Mouse (Mus musculus) ES-E14 (cell line): ENCODE measurements around the gene Cerkl. TPM values are rescaled to one million over a fixed set of nuclear protein-coding genes. Genes with fewer than 3 reads are reported as not detected.

Experiments used
- DNase-seq: peaks from one replicate; pipeline ENCODE4 v3.0.0-alpha.2; 2013; ENCODE audit warnings: low read depth, low spot score
- H3K27ac ChIP-seq: 2 replicates; pipeline ENCODE4 v1.5.1; 2012; ENCODE audit warnings: low read depth, mild to moderate bottlenecking, low read length, moderate library complexity, mixed read lengths; ENCODE audit not compliant: poor library complexity, insufficient read depth, severe bottlenecking
- H3K36me3 ChIP-seq: 2 replicates; pipeline ENCODE4 v1.6.1; 2012; ENCODE audit warnings: mild to moderate bottlenecking, low read length, moderate library complexity, mixed read lengths; ENCODE audit not compliant: control insufficient read depth, poor library complexity, insufficient read depth, severe bottlenecking
- H3K4me1 ChIP-seq, 2 experiments: fragments of 150-350 bp in 1 of 2; sonication (generic) in 1 of 2; 2 replicates each; pipeline ENCODE4 v1.6.1; 2012; ENCODE audit warnings: low read length in 2 of 2, mild to moderate bottlenecking in 1 of 2, mixed read lengths in 1 of 2; ENCODE audit not compliant: control insufficient read depth in 2 of 2, insufficient read depth in 2 of 2, poor library complexity in 1 of 2
- H3K4me3 ChIP-seq, 2 experiments: fragments of 150-350 bp in 1 of 2; sonication (generic) in 1 of 2; 2 replicates each; pipeline ENCODE4 v1.5.1; 2012; ENCODE audit warnings: low read length in 2 of 2, low read depth in 1 of 2, mild to moderate bottlenecking in 1 of 2, mixed read lengths in 1 of 2; ENCODE audit not compliant: insufficient read depth in 1 of 2, poor library complexity in 1 of 2, severe bottlenecking in 1 of 2
- H3K9ac ChIP-seq: 2 replicates; pipeline ENCODE4 v1.6.1; 2012; ENCODE audit warnings: low read depth, mild to moderate bottlenecking, low read length, mixed read lengths; ENCODE audit not compliant: poor library complexity, insufficient read depth, severe bottlenecking
- H3K9me3 ChIP-seq: fragments of 150-350 bp; sonication (generic); 2 replicates; pipeline ENCODE4 v1.6.1; 2012; ENCODE audit warnings: low read depth, mild to moderate bottlenecking, low read length; ENCODE audit not compliant: control insufficient read depth, insufficient read depth
- CHD2 ChIP-seq: IDR thresholded peaks from 2 replicates; pipeline ENCODE4 v1.6.1; 2014; ENCODE audit warnings: mild to moderate bottlenecking, low read depth, low read length, inconsistent platforms
- HCFC1 ChIP-seq: IDR thresholded peaks from 2 replicates; pipeline ENCODE4 v1.6.1; 2012; ENCODE audit warnings: low read length, inconsistent platforms, borderline replicate concordance; ENCODE audit not compliant: insufficient read depth
- MAFK ChIP-seq: IDR thresholded peaks from 2 replicates; pipeline ENCODE4 v1.6.1; 2014; ENCODE audit warnings: mild to moderate bottlenecking, low read depth, low read length, inconsistent platforms; ENCODE audit not compliant: insufficient read depth
- ZC3H11A ChIP-seq: IDR thresholded peaks from 2 replicates; pipeline ENCODE4 v1.6.1; 2012; ENCODE audit warnings: low read depth, mild to moderate bottlenecking, inconsistent platforms, low read length, borderline replicate concordance
- ZNF384 ChIP-seq: IDR thresholded peaks from 2 replicates; pipeline ENCODE4 v1.6.1; 2012; ENCODE audit warnings: low read depth, low read length, inconsistent platforms
- in situ Hi-C, 2 experiments: fragments of 600-800 bp; cut with MboI; formaldehyde crosslinking; loops; one replicate each; pipeline ENCODE4 v1.15.1; 2025; ENCODE audit warnings: low sequenced_read_pairs in 2 of 2, inconsistent platforms in 1 of 2; ENCODE audit not compliant: unreplicated experiment in 2 of 2
- total RNA-seq: library from RNA; depleted of rRNA; stranded (reverse); fragments of 300-350 nt; gene quantifications from 2 replicates; pipeline ENCODE4 v1.2.3, GENCODE M21; 2012

Cerkl gene
- total RNA-seq, 1 experiment, result 1.4 TPM

DNA sequence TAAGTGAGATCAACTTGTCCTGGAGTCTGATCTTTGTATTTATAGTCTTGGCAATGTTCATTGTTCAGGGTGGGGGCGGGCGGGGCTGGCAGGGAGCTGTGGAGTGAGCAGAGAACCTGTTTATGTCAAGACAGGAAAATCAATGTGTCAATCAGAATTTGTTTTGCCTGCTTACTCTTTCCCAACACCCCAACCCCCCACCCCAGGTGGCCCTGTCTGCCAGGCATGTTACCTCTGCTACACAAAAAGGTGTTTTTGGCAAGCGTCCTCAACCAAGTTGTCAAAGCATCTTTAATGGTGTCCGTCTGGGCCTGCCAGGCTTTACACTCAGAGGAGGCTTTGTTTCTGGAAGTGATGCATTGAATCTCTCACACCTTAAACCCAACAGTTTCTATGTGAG is 141.5 kb downstream of the Cerkl start:
- no peaks in the 10 kb centered on the region for H3K4me1 ChIP-seq
- DNase-seq, result no peak
- no peaks in the 10 kb centered on the region for H3K36me3 ChIP-seq
- H3K27ac ChIP-seq, result no peak overlapping the region
- H3K9me3 ChIP-seq, result no peaks in the 10 kb centered on the region
- no peak overlapping the region for H3K4me3 ChIP-seq
- in situ Hi-C loops, result no loop called here
- no peak overlapping the region for H3K9ac ChIP-seq
- TF ChIP-seq MAFK (no peak), ZNF384 (no peak), ZC3H11A (no peak), CHD2 (no peak), HCFC1 (no peak)

DNA sequence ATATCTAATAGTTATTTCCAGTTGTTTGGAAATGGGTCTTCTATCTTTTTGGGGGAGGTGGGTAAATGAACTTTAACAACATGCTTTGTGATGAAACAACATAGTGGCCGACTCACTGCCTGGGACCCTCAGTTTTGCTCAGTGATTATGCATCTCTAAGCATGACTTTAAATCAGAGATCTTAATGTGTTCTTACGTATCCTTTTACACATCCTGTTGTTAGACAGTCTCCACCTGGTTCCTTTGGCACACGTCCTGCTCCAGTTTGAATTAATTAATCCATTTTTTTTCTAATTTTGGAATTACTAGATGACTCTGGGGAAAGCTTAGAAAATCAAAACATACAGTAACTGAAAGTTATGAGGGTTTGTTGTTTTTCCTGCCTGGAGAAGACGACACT is 144.1 kb downstream of the Cerkl start:
- in situ Hi-C loops, result no loop called here
- Histone ChIP-seq H3K9ac (no peak overlapping the region), H3K9me3 (no peaks in the 10 kb centered on the region), H3K36me3 (no peaks in the 10 kb centered on the region), H3K27ac (no peak overlapping the region), H3K4me1 (no peaks in the 10 kb centered on the region), H3K4me3 (no peak overlapping the region)
- DNase-seq, result no peak
- TF ChIP-seq ZNF384, result no peak
- no peak for TF ChIP-seq CHD2
- TF ChIP-seq ZC3H11A, result no peak
- TF ChIP-seq HCFC1, result no peak
- no peak for TF ChIP-seq MAFK

- Histone ChIP-seq H3K9me3 (no peaks in the 10 kb centered on the region), H3K36me3 (no peaks in the 10 kb centered on the region), H3K27ac (no peak overlapping the region), H3K4me3 (no peak overlapping the region), H3K9ac (no peak overlapping the region), H3K4me1 (no peaks in the 10 kb centered on the region)
- no peak for TF ChIP-seq CHD2
- no peak for TF ChIP-seq ZC3H11A
- TF ChIP-seq HCFC1, result no peak
- TF ChIP-seq MAFK, result no peak
- no peak for TF ChIP-seq ZNF384
- no peak for DNase-seq
- in situ Hi-C loops, result loop anchor here in 1 of 2 experiments (5.0 kb wide), 1 partner anchor 207 kb away; no protein-coding TSS in a partner anchor
These were observed 147.0 kb downstream of the Cerkl start for GRCm38 (mm10) chr2:79309454-79310118.

GRCm38 (mm10) chr2:79307549-79307948 is 149.0 kb downstream of the Cerkl start:
- DNase-seq, result no peak
- in situ Hi-C loops, result loop anchor here in 1 of 2 experiments (5.0 kb wide), 1 partner anchor 205 kb away; no protein-coding TSS in a partner anchor
- no peaks in the 10 kb centered on the region for H3K9me3 ChIP-seq
- H3K27ac ChIP-seq, result no peak overlapping the region
- H3K4me1 ChIP-seq, result no peaks in the 10 kb centered on the region
- no peaks in the 10 kb centered on the region for H3K36me3 ChIP-seq
- no peak overlapping the region for H3K4me3 ChIP-seq
- H3K9ac ChIP-seq, result no peak overlapping the region
- no peak for TF ChIP-seq CHD2
- TF ChIP-seq ZC3H11A, result no peak
- no peak for TF ChIP-seq ZNF384
- TF ChIP-seq MAFK, result no peak
- TF ChIP-seq HCFC1, result no peak

DNA sequence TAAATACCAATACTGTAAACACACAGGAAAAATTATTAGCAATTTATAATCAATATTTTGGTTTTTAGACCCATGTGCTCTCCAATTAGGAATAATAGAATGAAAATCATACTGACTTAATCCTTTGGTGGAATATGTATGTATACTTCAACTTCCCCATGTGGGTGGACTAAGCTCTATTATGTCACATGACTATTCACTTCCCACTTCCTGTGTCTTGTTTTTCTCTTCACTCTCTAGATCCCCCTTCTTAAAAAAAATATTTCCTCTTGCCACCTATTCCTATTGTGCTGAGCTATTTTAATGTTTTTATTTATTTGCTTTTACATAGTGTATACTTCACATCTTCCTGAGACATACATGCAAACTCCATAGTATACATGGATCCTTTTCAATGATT is 154.2 kb downstream of the Cerkl start:
- in situ Hi-C loops, result loop anchor here in 1 of 2 experiments (5.0 kb wide), 1 partner anchor 195 kb away; no protein-coding TSS in a partner anchor
- no peak overlapping the region for H3K9ac ChIP-seq
- no peak for DNase-seq
- no peaks in the 10 kb centered on the region for H3K9me3 ChIP-seq
- no peak overlapping the region for H3K4me3 ChIP-seq
- no peaks in the 10 kb centered on the region for H3K36me3 ChIP-seq
- no peaks in the 10 kb centered on the region for H3K4me1 ChIP-seq
- H3K27ac ChIP-seq, result no peak overlapping the region
- TF ChIP-seq ZC3H11A (no peak), HCFC1 (no peak), CHD2 (no peak), MAFK (no peak), ZNF384 (no peak)
